15 mouse cellular contexts compared by ENCODE assay signal in genomic region chr19:11969155-11970050, GRCm38 (mm10). TPM values are rescaled to one million over a fixed set of nuclear protein-coding genes. Genes with fewer than 3 reads are reported as not detected.
DNase-seq lines count a peak whose midpoint lies in the region; TF ChIP-seq lines count a peak whose summit lies in the region.
"Had no signal": no experiment of that assay in that cellular context is flagged by ENCODE, and none has a peak within 500 bp of the region (broad histone marks: within the 10 kb centered on the region; RNA-seq: fewer than 3 reads in every experiment).

No protein-coding gene starts in this region.

- peak overlapping the region; percentile 11; the same call in 1 of the 2 replicates for H3K27ac ChIP-seq in bone marrow macrophage, adult 2 months (ENCODE audit: insufficient read depth, low read depth, low read length)
- peak overlapping the region; percentile 78 for H3K27ac ChIP-seq in heart, embryonic 10.5 days
- peak overlapping the region; percentile 27; the same call in 1 of the 2 replicates for H3K27ac ChIP-seq in macrophage
- H3K27ac ChIP-seq: hindbrain, embryonic 15.5 days; midbrain, embryonic 12.5 days; stomach, embryonic 15.5 days had no signal

- no peak overlapping the region for H3K4me3 ChIP-seq in bone marrow macrophage, adult 2 months (ENCODE audit: insufficient read depth, low read length)
- peak overlapping the region; percentile 40 for H3K4me3 ChIP-seq in heart, embryonic 10.5 days
- H3K4me3 ChIP-seq in macrophage (ENCODE audit: inconsistent target), result no peak overlapping the region
- H3K4me3 ChIP-seq: hindbrain, embryonic 15.5 days; midbrain, embryonic 12.5 days; stomach, embryonic 15.5 days had no signal

- peaks cover 44% of the 10 kb centered on the region for H3K36me3 ChIP-seq in heart, embryonic 10.5 days
- peaks cover 36% of the 10 kb centered on the region; the same call in 1 of the 2 replicates for H3K36me3 ChIP-seq in macrophage (ENCODE audit: inconsistent target)

- no peaks in the 10 kb centered on the region for H3K9me3 ChIP-seq in heart, embryonic 10.5 days
- H3K9me3 ChIP-seq: hindbrain, embryonic 15.5 days; midbrain, embryonic 12.5 days; stomach, embryonic 15.5 days had no signal

- no peak for TF ChIP-seq POLR2A in bone marrow macrophage, adult 2 months (IDR thresholded peaks at IDR 0.05; ENCODE audit: borderline replicate concordance, low read depth, low read length)

- peak; percentile 48 to 56 for DNase-seq in heart, adult 18-20 months
- no peak for DNase-seq in heart, postnatal 14 days
- no peak for DNase-seq in heart, embryonic 10.5 days (ENCODE audit: low spot score)
- no peak for DNase-seq in thymus, postnatal 25 days
- DNase-seq in MN1 (ENCODE audit: low spot score), result no peak
- DNase-seq: adrenal gland, postnatal 36 days; cerebellum, adult 11-12 months; kidney, adult 11 months; retina, postnatal 1 day; thymus, postnatal 36 days had no signal

- peaks cover 29% of the 10 kb centered on the region for H3K4me1 ChIP-seq in bone marrow macrophage, adult 2 months (ENCODE audit: control insufficient read depth, insufficient read depth, low read length)
- peaks cover 36% of the 10 kb centered on the region for H3K4me1 ChIP-seq in heart, embryonic 10.5 days

- no peaks in the 10 kb centered on the region for H3K27me3 ChIP-seq in heart, embryonic 10.5 days (ENCODE audit: insufficient read depth, poor library complexity, severe bottlenecking)
- H3K27me3 ChIP-seq: hindbrain, embryonic 15.5 days; midbrain, embryonic 12.5 days; stomach, embryonic 15.5 days had no signal

- 51% methylated on average over 9 of the region's 9 CpGs for WGBS in heart, embryonic 10.5 days
- 79% methylated on average over 9 of the region's 9 CpGs for WGBS in macrophage (ENCODE audit: missing documents)

- intact Hi-C loops in heart, postnatal 14 days (cut with DNase I), result loop anchor here (5.0 kb wide), 1 partner anchor 57 kb away; the partner anchor contains the start of gene Patl1

- no peak for TF ChIP-seq CTCF in bone marrow macrophage, adult 2 months (IDR thresholded peaks at IDR 0.05; ENCODE audit: low read depth, low read length)

- peaks cover 75% of the 10 kb centered on the region for H3K79me2 ChIP-seq in macrophage (ENCODE audit: inconsistent target)

RNA-seq across cellular contexts. Expression of gene Osbp, which starts 3.7 kb away (rescaled TPM):
- 10 to 100 TPM; 97.2 to 99.2 TPM for total RNA-seq in heart, adult 18-20 months (2021)
- total RNA-seq in heart, postnatal 14 days (2021), result 10 to 100 TPM; 81.3 to 85.1 TPM
- 32.9 and 34.7 TPM in 2 replicates for polyA plus RNA-seq in bone marrow macrophage, adult 2 months (2012; ENCODE audit: insufficient read depth, insufficient read length, missing spikeins)
- polyA plus RNA-seq in heart, embryonic 10.5 days (2016; fragmentation: Nextera tagmentation; extraction: Ambion mirVana), result 4.7 and 5.8 TPM in 2 replicates
- total RNA-seq in macrophage (2018; cell fraction: chromatin; rRNA removed), result 10 to 100 TPM; 11.5 to 33.6 (median 23.9) TPM
- 10 to 100 TPM; 24.6 to 46.9 (median 36.0) TPM for total RNA-seq in macrophage (2018; cell fraction: cytosol; rRNA removed)
- 10 to 100 TPM; 16.3 to 53.2 (median 36.8) TPM for total RNA-seq in macrophage (2018; cell fraction: nucleus; rRNA removed)
- 27.8 to 35.2 TPM (median 29.0 TPM) in 3 replicates for polyA plus RNA-seq in macrophage (2018)

RNA-seq across cellular contexts. Expression of gene Patl1, which starts 57.2 kb away (rescaled TPM):
- 10 to 100 TPM; 24.7 to 27.3 TPM for total RNA-seq in heart, adult 18-20 months (2021)
- total RNA-seq in heart, postnatal 14 days (2021), result 10 to 100 TPM; 26.2 to 28.2 TPM
- polyA plus RNA-seq in bone marrow macrophage, adult 2 months (2012; ENCODE audit: insufficient read depth, insufficient read length, missing spikeins), result 26.7 and 31.3 TPM in 2 replicates
- 19.8 and 20.6 TPM in 2 replicates for polyA plus RNA-seq in heart, embryonic 10.5 days (2016; fragmentation: Nextera tagmentation; extraction: Ambion mirVana)
- 100 to 1,000 TPM in 7 of 26 experiments, 10 to 100 TPM in 19; 52.9 to 143 (median 76.6) TPM for total RNA-seq in macrophage (2018; cell fraction: chromatin; rRNA removed)
- 10 to 100 TPM; 36.3 to 59.5 (median 42.6) TPM for total RNA-seq in macrophage (2018; cell fraction: cytosol; rRNA removed)
- 100 to 1,000 TPM in 4 of 26 experiments, 10 to 100 TPM in 22; 47.0 to 118 (median 66.9) TPM for total RNA-seq in macrophage (2018; cell fraction: nucleus; rRNA removed)
- 29.2 to 49.7 TPM (median 30.6 TPM) in 3 replicates for polyA plus RNA-seq in macrophage (2018)

Comparison
In these comparisons a context has a peak if more than half of its experiments do, and no peak if none do; other contexts are left out.
1. DNase-seq: peak in heart, adult 18-20 months (2 of 2); none in heart, postnatal 14 days (0 of 2), heart, embryonic 10.5 days (single experiment), thymus, postnatal 25 days (single experiment) and MN1 (single experiment).
2. H3K27ac ChIP-seq: peak in every context shown above with its lines; median percentile 78 in heart, embryonic 10.5 days; 27 in macrophage; 11 in bone marrow macrophage, adult 2 months.